Mouse (Mus musculus): ENCODE results near the gene Chrna9. TPM values are rescaled to one million over a fixed set of nuclear protein-coding genes. Genes with fewer than 3 reads are reported as not detected.

Chrna9 gene
- polyA plus RNA-seq, 3 experiments from 2014 or later = 1.6 to 2.0 TPM; not detected in 1

GRCm38 (mm10) chr5:66015449-66015961 lies 80.8 kb downstream of the Chrna9 start:
- ATAC-seq = no peak

GRCm38 (mm10) chr5:66026796-66027195 lies 92.1 kb downstream of the Chrna9 start:
- no peak for ATAC-seq

Other genes with a start within 250 kb of the Chrna9 start
- 100 to 1,000 TPM in 1 of 3 experiments, 10 to 100 TPM in 2; 85.9 to 113 (median 93.1) TPM for gene Pds5a, start 236.6 kb upstream of the Chrna9 start, polyA plus RNA-seq (2017; shearing (Covaris generic))
- gene N4bp2, start 171.4 kb upstream of the Chrna9 start, polyA plus RNA-seq (2017; shearing (Covaris generic)) = 1 to 10 TPM; 4.6 to 8.5 (median 8.1) TPM
- gene Rhoh, start 73.7 kb upstream of the Chrna9 start, polyA plus RNA-seq (2017; shearing (Covaris generic)) = 100 to 1,000 TPM; 154 to 314 (median 282) TPM
- under 1 TPM in 2 of 3 experiments, not detected in 1; 0.88 to 0.96 TPM for gene 9130230L23Rik, start 69.4 kb downstream of the Chrna9 start, polyA plus RNA-seq (2017; shearing (Covaris generic))
- 1 to 10 TPM in 2 of 3 experiments, under 1 TPM in 1; 0.71 to 8.2 (median 1.2) TPM for gene Rbm47, start 238.2 kb downstream of the Chrna9 start, polyA plus RNA-seq (2017; shearing (Covaris generic))